ENCODE assay signal across 8 mouse cellular contexts in genomic region chr14:105730786-105731185, GRCm38 (mm10).
DNase-seq lines count a peak whose midpoint lies in the region; ATAC-seq and TF ChIP-seq lines count a peak whose summit lies in the region.

No protein-coding gene starts in this region.

- TF ChIP-seq POLR2A in cerebellum, adult 2 months (IDR thresholded peaks at IDR 0.05; ENCODE audit: borderline replicate concordance, insufficient read depth, low read length): peak; percentile 43; the same call in 1 of the 2 replicates

- no peak overlapping the region; the same call in 1 of the 2 replicates for H3K4me3 ChIP-seq in layer of hippocampus, adult 2 months
- no peak overlapping the region for H3K4me3 ChIP-seq in cerebellum, adult 2 months (replicated peaks; ENCODE audit: insufficient read depth, low read depth, low read length)
- H3K4me3 ChIP-seq in stomach, embryonic 16.5 days (replicated peaks; ENCODE audit: low read length): no peak overlapping the region

- WGBS in cerebellum, adult 2 months: 4% methylated on average over 4 of the region's 4 CpGs
- 7% methylated on average over 4 of the region's 4 CpGs for WGBS in stomach, embryonic 16.5 days

- H3K27ac ChIP-seq in layer of hippocampus, adult 2 months: peak overlapping the region; percentile 96
- peak overlapping the region; percentile 32; the same call in 1 of the 2 replicates for H3K27ac ChIP-seq in cerebellum, adult 2 months (ENCODE audit: insufficient read depth, low read length)
- H3K27ac ChIP-seq in stomach, embryonic 16.5 days (ENCODE audit: low read length): no peak overlapping the region

- H3K4me1 ChIP-seq in cerebellum, adult 2 months (ENCODE audit: control insufficient read depth, insufficient read depth, low read length): peaks cover 6% of the 10 kb centered on the region; the same call in 1 of the 2 replicates
- peaks cover 20% of the 10 kb centered on the region for H3K4me1 ChIP-seq in stomach, embryonic 16.5 days (ENCODE audit: control insufficient read depth, insufficient read depth, low read length)

- H3K36me3 ChIP-seq in stomach, embryonic 16.5 days (ENCODE audit: control insufficient read depth, insufficient read depth, low read length): no peaks in the 10 kb centered on the region

- no peak overlapping the region for H3K9ac ChIP-seq in stomach, embryonic 16.5 days (ENCODE audit: low read length)

- H3K27me3 ChIP-seq in cerebellum, adult 2 months (ENCODE audit: control insufficient read depth, insufficient read depth, low read length): no peaks in the 10 kb centered on the region
- no peaks in the 10 kb centered on the region for H3K27me3 ChIP-seq in stomach, embryonic 16.5 days (ENCODE audit: control insufficient read depth, insufficient read depth, low read length)

- no peak for TF ChIP-seq CTCF in layer of hippocampus, adult 2 months (conservative IDR thresholded peaks at IDR 0.05)
- no peak for TF ChIP-seq CTCF in cerebellum, adult 2 months (IDR thresholded peaks at IDR 0.05; ENCODE audit: borderline replicate concordance, insufficient read depth, low read depth, low read length)

- H3K4me2 ChIP-seq in stomach, embryonic 16.5 days (ENCODE audit: low read depth, low read length): peak overlapping the region; percentile 1; the same call in 1 of the 2 replicates

- no peak for ATAC-seq in stomach, embryonic 16.5 days (ENCODE audit: insufficient read depth, low FRiP score)

- H3K9me3 ChIP-seq in stomach, embryonic 16.5 days (replicated peaks; ENCODE audit: control insufficient read depth, low read length): no peaks in the 10 kb centered on the region

- DNase-seq in layer of hippocampus, adult 2 months (ENCODE audit: low spot score in 2 of 2): no peak
- DNase-seq in layer of hippocampus, postnatal 25 days (ENCODE audit: extremely low spot score in 1 of 2, low spot score in 1 of 2): no peak
- DNase-seq in cerebellum, adult 2 months: peak; percentile 64 to 76
- peak; percentile 23 for DNase-seq in gastrocnemius, postnatal 25 days
- peak; percentile 20 to 26 for DNase-seq in kidney, adult 8-10 months
- peak; percentile 32 for DNase-seq in lung, postnatal 14 days
- no peak for DNase-seq in spleen, postnatal 4 days (ENCODE audit: low spot score in 2 of 2)

Comparison
In these comparisons a context has a peak if more than half of its experiments do, and no peak if none do; other contexts are left out.
1. DNase-seq: peak in cerebellum, adult 2 months (2 of 2), gastrocnemius, postnatal 25 days (single experiment), kidney, adult 8-10 months (2 of 2) and lung, postnatal 14 days (single experiment); none in layer of hippocampus, adult 2 months (0 of 2), layer of hippocampus, postnatal 25 days (0 of 2) and spleen, postnatal 4 days (0 of 2).